Mouse (Mus musculus): ENCODE data around the gene Eif3m.

- TF ChIP-seq POLR2A (IDR thresholded peaks at IDR 0.05; ENCODE audit: borderline replicate concordance, insufficient read depth, low read length) (no peak), CTCF (IDR thresholded peaks at IDR 0.05; ENCODE audit: borderline replicate concordance, insufficient read depth, low read depth, low read length) (no peak)
Measured at GRCm38 (mm10) chr2:105026950-105027695, 10.2 kb upstream of the Eif3m start.

Data from cerebellum, adult 2 months (tissue).